Mouse (Mus musculus) activated CD4-positive, CD25-positive, alpha-beta regulatory T cell, adult 4 months (primary cell): ENCODE data around the gene Ccdc136. TPM values are rescaled to one million over a fixed set of nuclear protein-coding genes. Genes with fewer than 3 reads are reported as not detected.
A peak's percentile ranks its signal among the peaks of the same experiment; 100 is the strongest.

Source experiments
- ATAC-seq: one replicate; pipeline ENCODE4 v1.8.0; 2017
- polyA plus RNA-seq, 2 experiments: library from polyadenylated mRNA; unstranded; fragments of 100-300 nt; shearing (Covaris generic); gene quantifications; one replicate each; pipeline ENCODE4 v1.2.1; 2017

Gene Ccdc136
- polyA plus RNA-seq, 2 experiments from 2014 or later: 0.21 to 0.54 TPM

- ATAC-seq: no peak
Measured at GRCm38 (mm10) chr6:29439789-29440188, 43.7 kb downstream of the Ccdc136 start.

- no peak for ATAC-seq
Measured at GRCm38 (mm10) chr6:29444773-29445172, 48.7 kb downstream of the Ccdc136 start.

- ATAC-seq: no peak
Measured at GRCm38 (mm10) chr6:29445354-29445753, 49.2 kb downstream of the Ccdc136 start.

DNA sequence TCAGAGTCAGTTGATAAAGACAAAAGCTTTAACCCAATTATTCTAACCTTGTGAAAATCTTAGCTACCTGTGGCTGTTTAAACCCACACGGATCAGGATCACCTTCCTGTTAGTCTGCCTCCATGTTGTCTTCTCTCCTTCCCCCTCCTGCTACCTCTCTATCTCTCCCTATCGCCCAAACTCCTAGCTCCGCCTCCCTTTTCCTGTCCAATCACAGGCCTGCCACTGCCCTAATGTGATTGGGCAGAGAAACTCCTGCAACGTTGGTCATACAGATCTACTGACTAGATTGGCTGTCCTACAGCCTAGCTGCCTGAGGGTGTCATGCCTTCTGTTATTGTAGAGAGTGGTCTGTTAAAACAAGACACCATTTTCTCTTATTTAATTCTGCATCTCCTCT is 53.7 kb downstream of the Ccdc136 start:
- no peak for ATAC-seq

DNA sequence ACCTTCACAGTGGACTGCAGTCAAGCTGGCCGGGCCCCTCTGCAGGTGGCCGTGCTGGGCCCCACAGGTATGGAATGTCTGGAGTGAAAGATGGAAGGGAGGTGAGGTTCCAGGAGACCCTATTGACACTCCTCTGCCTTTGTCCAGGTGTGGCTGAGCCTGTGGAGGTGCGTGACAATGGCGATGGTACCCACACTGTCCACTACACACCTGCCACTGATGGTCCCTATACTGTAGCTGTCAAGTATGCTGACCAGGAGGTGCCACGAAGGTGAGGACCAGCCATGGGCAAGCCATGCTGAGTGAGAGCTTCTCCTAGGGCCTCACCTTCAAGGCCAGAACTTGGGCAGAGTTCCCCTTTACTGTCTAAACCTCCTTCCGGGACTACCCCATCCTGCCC is 54.6 kb downstream of the Ccdc136 start:
- no peak for ATAC-seq

DNA sequence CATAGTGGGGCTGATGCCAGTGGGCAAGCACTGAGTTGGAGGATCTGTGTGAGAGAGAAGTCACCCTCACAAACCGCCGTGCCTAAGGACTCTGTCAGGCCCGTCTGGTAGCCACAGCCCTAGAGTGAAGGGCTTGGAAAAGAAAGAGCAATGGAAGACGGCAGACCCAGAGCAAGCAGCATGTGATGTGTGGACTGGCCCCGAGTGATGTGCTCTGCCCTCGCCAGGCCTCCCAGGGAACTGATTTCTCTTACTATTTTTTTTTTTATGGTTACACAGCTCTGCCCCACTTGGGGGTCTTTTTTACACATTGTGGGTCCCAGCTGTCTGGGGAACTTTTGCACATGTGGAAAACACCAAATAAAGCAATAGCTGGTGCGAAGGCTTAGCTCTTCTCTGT is 65.4 kb downstream of the Ccdc136 start:
- no peak for ATAC-seq

DNA sequence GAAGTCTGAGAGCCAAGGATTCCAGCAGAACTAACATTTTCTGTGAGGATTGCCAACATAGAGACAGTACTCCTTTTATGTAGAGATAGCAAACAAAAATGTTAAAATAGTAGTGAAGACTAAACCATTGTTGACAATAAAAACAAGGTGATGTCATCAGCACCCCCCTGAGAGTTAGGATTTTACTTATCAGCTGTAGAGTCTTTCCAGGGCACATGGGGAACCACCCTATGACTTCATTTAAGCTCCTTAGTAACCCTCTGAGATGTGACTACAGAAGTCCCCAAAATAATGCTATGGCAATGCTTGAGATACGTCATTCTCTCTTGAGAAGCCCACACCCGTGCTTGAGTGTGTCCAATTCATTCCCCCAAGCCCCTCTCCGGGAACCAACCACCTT is 67.3 kb downstream of the Ccdc136 start:
- ATAC-seq: no peak

DNA sequence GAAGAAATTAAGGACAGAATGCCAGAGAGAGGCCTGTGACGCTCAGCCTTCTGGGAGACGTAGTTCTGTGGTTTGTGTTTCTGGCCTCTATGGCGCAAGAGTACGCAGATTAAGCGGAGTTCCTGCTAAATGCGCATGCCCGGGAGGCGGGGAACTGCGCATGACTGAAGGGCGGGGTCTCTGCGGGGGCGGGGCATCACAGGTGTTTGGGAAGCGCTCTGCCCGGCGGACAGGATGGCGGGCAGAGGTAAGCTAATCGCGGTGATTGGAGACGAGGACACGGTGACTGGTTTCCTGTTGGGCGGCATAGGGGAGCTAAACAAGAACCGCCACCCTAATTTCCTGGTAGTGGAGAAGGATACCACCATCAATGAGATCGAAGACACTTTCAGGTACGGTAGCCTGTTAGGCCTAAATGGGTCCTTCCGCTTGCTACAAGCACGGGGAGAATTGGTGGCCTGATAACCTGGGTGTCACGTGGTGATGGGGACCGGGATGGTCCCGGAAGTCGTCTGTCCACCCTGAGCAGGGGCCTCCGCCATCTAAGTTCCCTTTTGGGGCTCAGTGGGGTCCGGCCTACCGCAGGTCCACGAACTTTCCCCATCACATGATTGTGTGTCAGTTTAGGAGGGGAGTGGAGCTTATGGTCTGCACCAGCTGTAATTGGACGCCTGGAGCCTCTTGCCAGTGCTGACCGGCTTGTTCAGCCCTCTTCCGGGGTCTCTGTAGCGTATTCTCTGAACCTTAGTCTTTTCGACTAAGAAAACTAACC is 71.7 kb downstream of the Ccdc136 start, which contains the start of gene Atp6v1f:
Gene Atp6v1f (plus strand): TSS at position 136 of the 772 bp plus-strand sequence.
- ATAC-seq: peak; percentile 81

GRCm38 (mm10) chr6:29468851-29469250 is 72.7 kb downstream of the Ccdc136 start:
- no peak for ATAC-seq

DNA sequence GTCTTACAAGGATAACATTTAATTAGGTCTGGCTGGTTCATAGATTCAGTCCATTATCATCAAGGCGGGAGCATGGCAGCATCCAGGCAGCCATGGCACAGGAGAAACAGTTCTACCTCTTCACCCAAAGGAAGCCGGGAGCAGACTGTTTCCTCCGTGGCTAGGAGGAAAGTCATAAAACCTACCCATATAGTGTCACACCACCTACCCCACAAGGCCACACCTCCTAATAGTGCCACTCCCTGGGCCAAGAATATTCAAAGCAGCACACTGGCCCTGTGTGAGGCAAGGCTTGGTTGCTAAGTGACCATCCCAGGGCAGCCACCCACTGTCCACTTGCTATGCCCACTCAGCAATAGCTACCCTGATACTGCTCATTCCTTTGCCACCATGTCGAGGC is 75.0 kb downstream of the Ccdc136 start, which contains the start of gene Atp6v1fnb:
Gene Atp6v1fnb (plus strand): TSS at position 301 of the 400 bp plus-strand sequence.
- no peak for ATAC-seq

DNA sequence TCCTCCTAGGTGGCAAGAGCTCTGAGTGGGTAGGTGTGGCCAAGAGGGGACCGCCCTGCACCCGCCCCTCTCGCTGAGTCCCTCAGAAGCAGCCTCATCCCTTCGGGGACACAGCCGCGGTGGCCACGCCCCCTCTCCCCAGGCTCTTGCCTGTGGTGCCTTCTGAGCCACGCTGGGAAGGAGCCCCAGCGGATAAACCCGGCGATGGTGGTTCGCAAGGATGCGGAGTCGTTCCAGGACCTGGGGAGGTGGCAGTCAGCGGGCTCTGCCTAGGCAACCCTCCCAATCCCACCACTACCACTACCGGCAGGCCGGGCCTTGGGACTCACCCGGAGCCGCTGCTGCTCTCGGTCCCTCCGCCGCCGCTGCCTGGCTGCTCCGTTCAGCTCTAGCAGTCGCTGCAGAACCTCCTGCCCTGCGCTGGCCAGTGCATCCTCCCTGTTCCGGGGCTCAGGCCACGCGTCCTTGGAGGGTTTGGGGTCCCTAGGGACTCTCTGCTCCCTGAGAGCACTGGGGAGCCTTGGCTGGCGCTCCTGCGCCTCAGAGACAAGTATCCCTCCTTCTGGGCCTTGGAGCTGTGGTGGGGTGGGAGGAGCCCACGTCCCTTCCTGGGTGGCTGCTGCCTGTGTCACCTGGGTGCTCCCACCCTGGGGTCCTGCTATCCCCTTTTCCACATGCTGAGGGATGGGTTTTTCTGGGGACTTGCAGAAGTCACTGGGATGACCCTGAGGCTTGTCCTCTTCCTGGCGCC is 78.0 kb downstream of the Ccdc136 start:
- ATAC-seq: peak; percentile 95

- no peak for ATAC-seq
Measured at GRCm38 (mm10) chr6:29474736-29475135, 78.6 kb downstream of the Ccdc136 start.

Other genes with a start within 250 kb of the Ccdc136 start
- 10 to 100 TPM; 44.7 to 54.4 TPM for gene Rbm28, start 231.3 kb upstream of the Ccdc136 start, polyA plus RNA-seq
- not detected for gene Prrt4, start 216.7 kb upstream of the Ccdc136 start, polyA plus RNA-seq
- gene Impdh1, start 179.9 kb upstream of the Ccdc136 start, polyA plus RNA-seq: 10 to 100 TPM; 13.0 to 16.5 TPM
- 10 to 100 TPM; 28.1 to 33.4 TPM for gene Hilpda, start 123.8 kb upstream of the Ccdc136 start, polyA plus RNA-seq
- gene Fam71f2, start 116.7 kb upstream of the Ccdc136 start, polyA plus RNA-seq: 1 to 10 TPM in 1 of 2 experiments, not detected in 1; 1.1 TPM
- not detected for gene Fam71f1, start 77.2 kb upstream of the Ccdc136 start, polyA plus RNA-seq
- gene Calu, start 48.2 kb upstream of the Ccdc136 start, polyA plus RNA-seq: 10 to 100 TPM; 55.9 to 61.0 TPM
- gene Opn1sw, start 7.8 kb upstream of the Ccdc136 start, polyA plus RNA-seq: under 1 TPM; 0.23 to 0.52 TPM
- not detected for gene Flnc, start 36.9 kb downstream of the Ccdc136 start, polyA plus RNA-seq
- 100 to 1,000 TPM; 373 to 399 TPM for gene Atp6v1f, start 71.4 kb downstream of the Ccdc136 start, polyA plus RNA-seq
- not detected for gene Atp6v1fnb, start 75.1 kb downstream of the Ccdc136 start, polyA plus RNA-seq
- gene Kcp, start 111.6 kb downstream of the Ccdc136 start, polyA plus RNA-seq: under 1 TPM in 1 of 2 experiments, not detected in 1; 0.12 TPM
- 10 to 100 TPM; 18.5 to 22.0 TPM for gene Irf5, start 130.3 kb downstream of the Ccdc136 start, polyA plus RNA-seq
- 10 to 100 TPM; 67.1 to 70.6 TPM for gene Tnpo3, start 213.6 kb downstream of the Ccdc136 start, polyA plus RNA-seq